Mouse (Mus musculus): ENCODE measurements at regions not wholly inside any gene's neighbourhood (a gene's known extent, or its start where the extent isn't known, plus 50 kb on each side); places are given as distances from the start of the nearest gene placed in this dataset.

GRCm38 (mm10) chr10:106289951-106290350 lies 180.2 kb upstream of the Ppfia2 start:
- no peak for TF ChIP-seq CTCF (IDR thresholded peaks at IDR 0.05; ENCODE audit: borderline replicate concordance, insufficient read depth, low read depth, low read length)
- no peak for TF ChIP-seq POLR2A (IDR thresholded peaks at IDR 0.05; ENCODE audit: borderline replicate concordance, insufficient read depth, low read length)
